Mouse (Mus musculus): ENCODE measurements around the gene Acer1. TPM values are rescaled to one million over a fixed set of nuclear protein-coding genes. Genes with fewer than 3 reads are reported as not detected.

The Acer1 gene
- total RNA-seq, 1 experiment = 0.54 TPM

DNA sequence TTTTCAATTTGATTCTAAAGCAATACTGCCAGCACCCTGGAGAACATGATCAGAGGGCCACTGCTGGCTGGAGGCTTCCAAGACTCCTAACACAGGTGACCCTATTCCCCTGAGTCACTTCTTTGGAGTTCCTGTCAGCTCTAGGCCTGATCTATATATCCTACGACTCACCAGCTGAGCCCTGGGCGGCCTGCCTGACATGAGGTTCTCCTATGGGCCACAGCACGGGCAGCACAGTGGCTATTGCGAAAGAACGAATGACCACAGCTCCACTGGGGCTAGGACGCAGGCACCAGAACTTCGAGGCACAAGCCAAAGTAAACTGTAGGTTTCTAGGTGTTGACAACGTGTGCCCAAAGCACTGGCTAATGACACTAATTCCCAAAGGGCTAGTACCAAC is 51.9 kb downstream of the Acer1 start:
- TF ChIP-seq CHD2 (IDR thresholded peaks at IDR 0.05; ENCODE audit: low read depth, low read length) = no peak
- no peak for TF ChIP-seq ZNF384 (IDR thresholded peaks at IDR 0.05; ENCODE audit: low read depth, low read length)
- no peak for TF ChIP-seq HCFC1 (IDR thresholded peaks at IDR 0.05; ENCODE audit: borderline replicate concordance, insufficient read depth, low read length)
- TF ChIP-seq ZC3H11A (IDR thresholded peaks at IDR 0.05; ENCODE audit: borderline replicate concordance, low read depth, low read length) = no peak
- in situ Hi-C loops (cut with MboI; ENCODE audit: low sequenced_read_pairs in 2 of 2, unreplicated experiment in 2 of 2) = loop anchor here in 1 of 2 experiments (10.0 kb wide), 1 partner anchor 125 kb away; no protein-coding TSS in a partner anchor

DNA sequence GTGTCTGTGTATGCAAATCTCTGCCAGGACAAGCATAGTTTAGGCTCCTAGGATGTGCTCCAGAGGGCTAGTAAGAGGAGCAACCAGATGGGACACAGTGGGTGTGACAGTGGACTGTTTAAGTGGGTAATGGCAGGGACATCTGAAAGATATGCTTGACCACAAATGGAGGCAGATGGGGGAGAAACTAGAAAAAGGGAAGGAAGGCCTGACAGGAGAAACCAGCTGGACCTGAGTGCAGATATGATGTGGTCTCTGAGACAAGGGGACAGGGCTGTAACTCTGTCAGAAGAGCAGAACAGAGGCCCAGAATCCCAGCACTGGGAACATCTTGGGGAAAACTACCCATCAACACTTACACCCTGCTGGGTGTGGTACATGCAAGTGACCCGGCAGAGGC is 52.4 kb downstream of the Acer1 start:
- Histone ChIP-seq H3K27ac (ENCODE audit: insufficient read depth, low read depth, low read length, poor library complexity, severe bottlenecking) (no peak overlapping the region), H3K4me1 (ENCODE audit: control insufficient read depth in 2 of 2, insufficient read depth in 2 of 2, low read length in 2 of 2, poor library complexity in 1 of 2) (peaks cover 8 to 14% of the 10 kb centered on the region in 2 experiments; a peak in 3 of 4 replicates), H3K9ac (ENCODE audit: insufficient read depth, low read depth, low read length, poor library complexity, severe bottlenecking) (no peak overlapping the region), H3K4me3 (ENCODE audit: insufficient read depth in 1 of 2, low read depth in 1 of 2, low read length in 2 of 2, poor library complexity in 1 of 2, severe bottlenecking in 1 of 2) (no peak overlapping the region), H3K36me3 (ENCODE audit: control insufficient read depth, insufficient read depth, low read length, poor library complexity, severe bottlenecking) (peaks cover 12% of the 10 kb centered on the region), H3K9me3 (ENCODE audit: control insufficient read depth, insufficient read depth, low read depth, low read length) (no peaks in the 10 kb centered on the region)
- no peak for DNase-seq (ENCODE audit: low read depth, low spot score)
- TF ChIP-seq HCFC1 (IDR thresholded peaks at IDR 0.05; ENCODE audit: borderline replicate concordance, insufficient read depth, low read length) (no peak), ZC3H11A (IDR thresholded peaks at IDR 0.05; ENCODE audit: borderline replicate concordance, low read depth, low read length) (no peak), MAFK (IDR thresholded peaks at IDR 0.05; ENCODE audit: insufficient read depth, low read depth, low read length) (no peak), ZNF384 (IDR thresholded peaks at IDR 0.05; ENCODE audit: low read depth, low read length) (no peak), CHD2 (IDR thresholded peaks at IDR 0.05; ENCODE audit: low read depth, low read length) (no peak)
- in situ Hi-C loops (cut with MboI; ENCODE audit: low sequenced_read_pairs in 2 of 2, unreplicated experiment in 2 of 2) = no loop called here

More for the DNA sequence above, 51.9 kb downstream of the Acer1 start:
- Histone ChIP-seq H3K4me1 (ENCODE audit: control insufficient read depth in 2 of 2, insufficient read depth in 2 of 2, low read length in 2 of 2, poor library complexity in 1 of 2) (peaks cover 8 to 14% of the 10 kb centered on the region in 2 experiments; a peak in 3 of 4 replicates), H3K27ac (ENCODE audit: insufficient read depth, low read depth, low read length, poor library complexity, severe bottlenecking) (no peak overlapping the region), H3K9ac (ENCODE audit: insufficient read depth, low read depth, low read length, poor library complexity, severe bottlenecking) (no peak overlapping the region), H3K36me3 (ENCODE audit: control insufficient read depth, insufficient read depth, low read length, poor library complexity, severe bottlenecking) (peaks cover 12% of the 10 kb centered on the region), H3K9me3 (ENCODE audit: control insufficient read depth, insufficient read depth, low read depth, low read length) (no peaks in the 10 kb centered on the region), H3K4me3 (ENCODE audit: insufficient read depth in 1 of 2, low read depth in 1 of 2, low read length in 2 of 2, poor library complexity in 1 of 2, severe bottlenecking in 1 of 2) (no peak overlapping the region)
- no peak for DNase-seq (ENCODE audit: low read depth, low spot score)

DNA sequence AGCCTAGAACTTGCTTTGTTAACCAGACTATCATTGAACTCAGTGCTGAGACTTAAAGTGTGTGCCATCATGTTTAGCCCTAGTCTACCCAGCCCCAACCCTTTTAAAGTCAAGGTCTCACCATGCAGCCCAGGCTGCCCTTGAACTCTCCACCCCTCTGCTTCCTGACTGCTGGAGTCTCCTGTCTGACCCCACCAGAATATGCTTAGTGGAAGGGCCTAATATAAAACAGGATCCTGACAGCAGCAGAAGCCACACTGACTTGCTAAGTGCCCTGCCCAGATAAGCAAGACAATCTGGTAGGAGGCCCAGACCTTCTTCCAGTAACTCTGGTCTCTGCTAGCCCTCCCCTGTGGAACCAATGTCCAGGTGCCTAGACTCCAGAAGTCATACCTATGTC is 52.8 kb downstream of the Acer1 start:
- Histone ChIP-seq H3K9ac (ENCODE audit: insufficient read depth, low read depth, low read length, poor library complexity, severe bottlenecking) (no peak overlapping the region), H3K4me3 (ENCODE audit: insufficient read depth in 1 of 2, low read depth in 1 of 2, low read length in 2 of 2, poor library complexity in 1 of 2, severe bottlenecking in 1 of 2) (no peak overlapping the region), H3K27ac (ENCODE audit: insufficient read depth, low read depth, low read length, poor library complexity, severe bottlenecking) (no peak overlapping the region), H3K4me1 (ENCODE audit: control insufficient read depth in 2 of 2, insufficient read depth in 2 of 2, low read length in 2 of 2, poor library complexity in 1 of 2) (peaks cover 7 to 11% of the 10 kb centered on the region in 2 experiments; a peak in 3 of 4 replicates), H3K36me3 (ENCODE audit: control insufficient read depth, insufficient read depth, low read length, poor library complexity, severe bottlenecking) (peaks cover 12% of the 10 kb centered on the region), H3K9me3 (ENCODE audit: control insufficient read depth, insufficient read depth, low read depth, low read length) (no peaks in the 10 kb centered on the region)
- DNase-seq (ENCODE audit: low read depth, low spot score) = no peak
- in situ Hi-C loops (cut with MboI; ENCODE audit: low sequenced_read_pairs in 2 of 2, unreplicated experiment in 2 of 2) = no loop called here
- TF ChIP-seq MAFK (IDR thresholded peaks at IDR 0.05; ENCODE audit: insufficient read depth, low read depth, low read length) = no peak
- TF ChIP-seq CHD2 (IDR thresholded peaks at IDR 0.05; ENCODE audit: low read depth, low read length) = no peak
- no peak for TF ChIP-seq HCFC1 (IDR thresholded peaks at IDR 0.05; ENCODE audit: borderline replicate concordance, insufficient read depth, low read length)
- no peak for TF ChIP-seq ZNF384 (IDR thresholded peaks at IDR 0.05; ENCODE audit: low read depth, low read length)
- TF ChIP-seq ZC3H11A (IDR thresholded peaks at IDR 0.05; ENCODE audit: borderline replicate concordance, low read depth, low read length) = no peak

DNA sequence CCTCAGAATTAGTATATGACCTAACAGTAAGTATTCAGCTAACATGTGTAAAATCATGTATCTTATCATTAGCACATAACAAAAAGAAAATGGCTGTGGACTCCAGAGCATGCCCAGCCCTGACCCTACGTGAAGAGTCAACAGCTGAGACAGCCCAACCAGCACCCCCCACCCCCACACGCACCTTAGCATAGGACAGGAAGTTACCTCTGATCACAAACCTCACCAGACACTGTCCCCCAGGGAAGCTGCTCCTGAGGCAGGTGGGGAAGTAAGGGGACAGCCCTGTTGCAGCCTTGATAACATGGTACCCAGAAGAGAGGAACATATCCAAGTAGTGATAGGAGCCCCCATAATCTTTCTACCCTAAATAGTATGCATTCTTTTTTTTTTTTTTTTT is 55.9 kb downstream of the Acer1 start:
- Histone ChIP-seq H3K4me3 (ENCODE audit: insufficient read depth in 1 of 2, low read depth in 1 of 2, low read length in 2 of 2, poor library complexity in 1 of 2, severe bottlenecking in 1 of 2) (no peak overlapping the region), H3K36me3 (ENCODE audit: control insufficient read depth, insufficient read depth, low read length, poor library complexity, severe bottlenecking) (peaks cover 21% of the 10 kb centered on the region), H3K9me3 (ENCODE audit: control insufficient read depth, insufficient read depth, low read depth, low read length) (no peaks in the 10 kb centered on the region), H3K27ac (ENCODE audit: insufficient read depth, low read depth, low read length, poor library complexity, severe bottlenecking) (no peak overlapping the region), H3K4me1 (ENCODE audit: control insufficient read depth in 2 of 2, insufficient read depth in 2 of 2, low read length in 2 of 2, poor library complexity in 1 of 2) (peaks cover 5 to 6% of the 10 kb centered on the region in 2 experiments; a peak in 1 of 4 replicates), H3K9ac (ENCODE audit: insufficient read depth, low read depth, low read length, poor library complexity, severe bottlenecking) (no peak overlapping the region)
- in situ Hi-C loops (cut with MboI; ENCODE audit: low sequenced_read_pairs in 2 of 2, unreplicated experiment in 2 of 2) = no loop called here
- TF ChIP-seq ZNF384 (IDR thresholded peaks at IDR 0.05; ENCODE audit: low read depth, low read length) (no peak), ZC3H11A (IDR thresholded peaks at IDR 0.05; ENCODE audit: borderline replicate concordance, low read depth, low read length) (no peak), CHD2 (IDR thresholded peaks at IDR 0.05; ENCODE audit: low read depth, low read length) (no peak), HCFC1 (IDR thresholded peaks at IDR 0.05; ENCODE audit: borderline replicate concordance, insufficient read depth, low read length) (no peak), MAFK (IDR thresholded peaks at IDR 0.05; ENCODE audit: insufficient read depth, low read depth, low read length) (no peak)
- DNase-seq (ENCODE audit: low read depth, low spot score) = no peak

DNA sequence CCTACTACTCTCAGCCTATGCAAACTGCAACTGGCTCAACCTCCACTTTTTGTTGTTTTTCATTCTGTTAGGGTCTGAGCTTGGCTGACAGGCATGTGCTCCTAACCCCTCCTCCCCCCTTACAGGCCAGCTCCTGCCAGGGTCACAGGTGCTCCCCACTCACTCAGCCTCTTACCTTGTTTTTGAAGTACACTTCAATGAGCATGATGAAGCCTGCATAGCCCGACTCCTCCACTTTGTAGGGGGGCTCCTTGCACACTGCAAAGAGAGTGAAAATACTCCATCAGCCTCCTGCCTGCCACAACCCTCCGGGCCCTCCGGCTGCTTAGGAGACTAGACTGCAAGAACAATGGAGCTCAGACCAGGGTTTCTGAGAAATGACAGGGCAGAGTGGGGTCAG is 62.2 kb downstream of the Acer1 start:
- no peak overlapping the region for H3K9ac ChIP-seq (ENCODE audit: insufficient read depth, low read depth, low read length, poor library complexity, severe bottlenecking)
- H3K36me3 ChIP-seq (ENCODE audit: control insufficient read depth, insufficient read depth, low read length, poor library complexity, severe bottlenecking) = peaks cover 39% of the 10 kb centered on the region
- no peak overlapping the region for H3K27ac ChIP-seq (ENCODE audit: insufficient read depth, low read depth, low read length, poor library complexity, severe bottlenecking)
- H3K9me3 ChIP-seq (ENCODE audit: control insufficient read depth, insufficient read depth, low read depth, low read length) = no peaks in the 10 kb centered on the region
- in situ Hi-C loops (cut with MboI; ENCODE audit: low sequenced_read_pairs in 2 of 2, unreplicated experiment in 2 of 2) = no loop called here
- H3K4me1 ChIP-seq (ENCODE audit: control insufficient read depth in 2 of 2, insufficient read depth in 2 of 2, low read length in 2 of 2, poor library complexity in 1 of 2) = no peaks in the 10 kb centered on the region
- TF ChIP-seq ZNF384 (IDR thresholded peaks at IDR 0.05; ENCODE audit: low read depth, low read length) = no peak
- no peak for TF ChIP-seq MAFK (IDR thresholded peaks at IDR 0.05; ENCODE audit: insufficient read depth, low read depth, low read length)
- TF ChIP-seq ZC3H11A (IDR thresholded peaks at IDR 0.05; ENCODE audit: borderline replicate concordance, low read depth, low read length) = no peak
- no peak for TF ChIP-seq HCFC1 (IDR thresholded peaks at IDR 0.05; ENCODE audit: borderline replicate concordance, insufficient read depth, low read length)
- no peak for TF ChIP-seq CHD2 (IDR thresholded peaks at IDR 0.05; ENCODE audit: low read depth, low read length)
- DNase-seq (ENCODE audit: low read depth, low spot score) = no peak
- H3K4me3 ChIP-seq (ENCODE audit: insufficient read depth in 1 of 2, low read depth in 1 of 2, low read length in 2 of 2, poor library complexity in 1 of 2, severe bottlenecking in 1 of 2) = no peak overlapping the region

Data from ES-E14 (cell line).